In genomic region chr7:56941606-56942005, GRCm38 (mm10) we compare ENCODE assay signal across 23 mouse cellular contexts.
"Had no signal": no experiment of that assay in that cellular context is flagged by ENCODE, and none has a peak within 500 bp of the region (broad histone marks: within the 10 kb centered on the region; RNA-seq: fewer than 3 reads in every experiment).

No protein-coding gene starts in this region.

- H3K27ac ChIP-seq: heart, adult 2 months; heart, embryonic 13.5 days; heart, embryonic 15.5 days; hindbrain, embryonic 10.5 days; hindbrain, embryonic 12.5 days; hindbrain, embryonic 14.5 days; intestine, embryonic 15.5 days; limb, embryonic 10.5 days; limb, embryonic 12.5 days; liver, embryonic 13.5 days; liver, embryonic 15.5 days had no signal

- H3K4me3 ChIP-seq: heart, adult 2 months; heart, embryonic 13.5 days; heart, embryonic 15.5 days; hindbrain, embryonic 10.5 days; hindbrain, embryonic 12.5 days; intestine, embryonic 15.5 days; layer of hippocampus, adult 2 months; limb, embryonic 10.5 days; limb, embryonic 12.5 days; liver, embryonic 13.5 days; liver, embryonic 15.5 days had no signal

- DNase-seq: gastrocnemius, postnatal 14 days; gastrocnemius, postnatal 36 days; heart, adult 11 months; heart, adult 2 months; heart, postnatal 14 days; heart, postnatal 4 days; kidney, adult 18-20 months; kidney, adult 8-10 months; kidney, postnatal 10 days; kidney, postnatal 25 days; kidney, postnatal 4 days; liver; liver, embryonic 13.5 days had no signal

- H3K4me1 ChIP-seq: heart, embryonic 13.5 days; heart, embryonic 15.5 days; hindbrain, embryonic 10.5 days; hindbrain, embryonic 12.5 days; intestine, embryonic 15.5 days; limb, embryonic 10.5 days; limb, embryonic 12.5 days; liver, embryonic 13.5 days; liver, embryonic 15.5 days had no signal
